Mouse (Mus musculus) limb, embryonic 10.5 days (tissue): ENCODE data around the gene Ptafr. TPM values are rescaled to one million over a fixed set of nuclear protein-coding genes. Genes with fewer than 3 reads are reported as not detected.
A peak's percentile ranks its signal among the peaks of the same experiment; 100 is the strongest.

Source experiments
- DNase-seq: peaks from one replicate; pipeline ENCODE4 v3.0.0-alpha.2; 2017; ENCODE audit warnings: low spot score
- H3K27ac ChIP-seq: fragments of 300-500 bp; sonication (generic); 2 replicates; pipeline ENCODE4 v1.5.1; 2016; ENCODE audit warnings: mild to moderate bottlenecking
- H3K27me3 ChIP-seq: fragments of 300-500 bp; sonication (generic); 2 replicates; pipeline ENCODE4 v1.6.1; 2016; ENCODE audit warnings: low read depth, mild to moderate bottlenecking; ENCODE audit not compliant: poor library complexity, severe bottlenecking
- H3K36me3 ChIP-seq: fragments of 300-500 bp; sonication (generic); 2 replicates; pipeline ENCODE4 v1.6.1; 2016; ENCODE audit warnings: mild to moderate bottlenecking, moderate library complexity
- H3K4me1 ChIP-seq: fragments of 300-500 bp; sonication (generic); 2 replicates; pipeline ENCODE4 v1.6.1; 2016
- H3K4me3 ChIP-seq: fragments of 300-500 bp; sonication (generic); 2 replicates; pipeline ENCODE4 v1.5.1; 2016; ENCODE audit warnings: mild to moderate bottlenecking, moderate library complexity
- H3K9me3 ChIP-seq: fragments of 300-500 bp; sonication (generic); replicated peaks from 2 replicates; pipeline ENCODE4 v1.6.1; 2016; ENCODE audit warnings: mild to moderate bottlenecking
- WGBS: fragments of 180-500 bp; shearing (Covaris S2); methylation state at CpG from one replicate; pipeline ENCODE4 v1.1.7; 2016; 5-methylcytosine and 5-hydroxymethylcytosine counted together
- polyA plus RNA-seq: library from polyadenylated mRNA; unstranded; fragments of >200 nt; fragmentation: Nextera tagmentation; extraction: Ambion mirVana; gene quantifications from 2 replicates; pipeline ENCODE4 v1.2.1, GENCODE M21; 2016

Ptafr gene
- 0.20 and 0.25 TPM in 2 replicates for polyA plus RNA-seq

DNA sequence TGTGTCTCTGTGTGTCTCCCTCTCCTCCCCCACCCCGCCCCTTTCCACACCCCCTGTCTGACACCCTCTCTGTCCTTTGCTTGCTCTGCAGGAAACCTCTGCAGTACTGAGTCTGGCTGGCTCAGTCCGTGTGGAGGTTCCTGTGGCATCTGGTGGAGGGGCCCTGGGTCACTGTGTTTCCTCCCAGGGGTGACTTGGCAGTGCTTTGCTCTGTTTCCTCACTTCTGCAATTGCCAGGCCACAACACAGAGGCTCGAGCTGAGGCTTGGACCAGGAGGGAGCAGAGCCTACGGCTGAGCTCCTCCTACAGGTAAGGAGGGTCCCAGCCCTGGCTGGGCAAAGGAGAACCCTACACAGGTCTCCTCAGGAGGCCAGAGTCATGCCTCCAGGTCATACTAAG is at the start of gene Ptafr:
Gene Ptafr, plus strand, starts transcription at position 103 of the 400 bp plus-strand sequence.
- 0 out of 2 replicates have a peak within 1 kb of the TSS, but pooled peaks have one; percentile 26 for H3K27ac ChIP-seq
- H3K27me3 ChIP-seq, result no peaks in the 10 kb centered on the region
- WGBS, result 28% methylated on average over 4 of the region's 4 CpGs
- no peaks in the 10 kb centered on the region for H3K36me3 ChIP-seq
- peaks cover 7% of the 10 kb centered on the region; the same call in 1 of the 2 replicates for H3K4me1 ChIP-seq
- no peak within 1 kb of the TSS for H3K4me3 ChIP-seq
- H3K9me3 ChIP-seq, result no peaks in the 10 kb centered on the region
- no peak for DNase-seq

DNA sequence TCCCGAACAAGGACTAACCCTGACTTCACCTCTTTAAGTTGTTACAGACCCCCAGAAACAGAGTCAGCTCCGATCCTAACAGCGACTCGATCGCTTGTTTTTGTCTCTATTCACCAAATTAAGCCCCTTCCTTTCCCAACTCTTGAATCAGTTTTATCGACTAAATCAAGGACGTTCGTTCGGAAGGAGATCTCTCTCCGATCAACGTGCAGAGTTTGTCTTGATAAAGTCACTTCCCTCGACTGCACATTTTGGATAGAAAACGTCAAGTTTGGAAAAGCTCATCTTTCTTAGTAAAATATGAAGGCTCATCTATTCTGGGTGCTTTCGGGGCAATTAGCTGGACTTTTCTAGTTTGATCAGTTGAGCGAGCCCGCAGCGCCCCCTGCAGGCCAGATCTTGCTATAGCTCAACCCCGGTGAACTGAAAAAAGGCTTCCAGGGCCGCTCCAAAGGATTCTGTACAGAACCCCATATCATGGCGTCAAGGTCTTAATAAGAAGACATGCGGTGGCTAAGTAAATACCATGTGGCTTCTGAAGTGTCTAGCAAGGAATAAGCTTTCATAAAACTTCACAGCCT is 49.2 kb upstream of the Ptafr start:
- 2% methylated on average over 21 of the region's 21 CpGs for WGBS
- no peaks in the 10 kb centered on the region for H3K36me3 ChIP-seq
- H3K27me3 ChIP-seq, result no peaks in the 10 kb centered on the region
- peak; percentile 93 for DNase-seq
- H3K27ac ChIP-seq, result peak overlapping the region; percentile 78
- H3K4me3 ChIP-seq, result peak overlapping the region; percentile 59
- H3K4me1 ChIP-seq, result peaks cover 20% of the 10 kb centered on the region
- no peaks in the 10 kb centered on the region for H3K9me3 ChIP-seq

DNA sequence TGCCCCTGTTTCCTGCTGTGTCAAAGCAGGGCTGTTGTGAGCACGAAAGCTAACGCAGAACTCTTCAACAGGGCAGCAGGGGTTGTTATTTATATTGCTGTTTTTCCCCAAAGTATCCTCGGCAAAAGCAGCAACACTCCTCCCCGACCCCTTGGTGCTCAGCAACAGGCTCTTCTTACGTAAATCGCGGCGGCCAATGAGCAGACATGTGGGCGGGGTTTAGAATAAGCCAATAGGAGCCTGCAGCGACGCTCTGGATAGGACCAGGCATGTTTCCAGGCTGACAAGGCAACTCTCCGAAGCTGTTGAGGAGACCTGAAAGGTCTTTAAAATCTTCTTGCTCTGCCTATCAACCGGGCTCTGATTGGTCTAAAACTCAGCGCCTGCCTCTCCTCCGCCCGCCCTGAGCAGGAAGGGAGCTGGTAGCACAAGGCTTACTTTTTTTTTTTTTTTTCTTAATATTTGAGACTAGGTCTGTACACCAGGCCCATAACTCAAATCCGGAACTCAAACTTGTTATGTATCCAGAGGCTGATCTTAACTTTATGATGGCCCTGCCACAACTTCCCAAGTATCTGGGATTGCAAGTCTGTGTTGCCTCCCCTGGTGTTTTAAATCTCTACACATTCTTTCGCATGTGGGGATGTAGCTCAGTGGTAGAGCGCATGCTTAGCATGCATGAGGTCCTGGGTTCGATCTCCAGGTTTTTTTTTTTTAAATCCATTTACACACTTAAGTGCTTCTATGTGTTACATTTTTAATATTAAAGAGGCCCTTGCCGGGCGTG is 48.3 kb upstream of the Ptafr start:
- DNase-seq, result peak; percentile 83
- H3K4me1 ChIP-seq, result peaks cover 17% of the 10 kb centered on the region
- no peaks in the 10 kb centered on the region for H3K36me3 ChIP-seq
- H3K9me3 ChIP-seq, result no peaks in the 10 kb centered on the region
- peak overlapping the region; percentile 78 for H3K27ac ChIP-seq
- no peaks in the 10 kb centered on the region for H3K27me3 ChIP-seq
- 22% methylated on average over 22 of the region's 22 CpGs for WGBS
- peak overlapping the region; percentile 59 for H3K4me3 ChIP-seq

DNA sequence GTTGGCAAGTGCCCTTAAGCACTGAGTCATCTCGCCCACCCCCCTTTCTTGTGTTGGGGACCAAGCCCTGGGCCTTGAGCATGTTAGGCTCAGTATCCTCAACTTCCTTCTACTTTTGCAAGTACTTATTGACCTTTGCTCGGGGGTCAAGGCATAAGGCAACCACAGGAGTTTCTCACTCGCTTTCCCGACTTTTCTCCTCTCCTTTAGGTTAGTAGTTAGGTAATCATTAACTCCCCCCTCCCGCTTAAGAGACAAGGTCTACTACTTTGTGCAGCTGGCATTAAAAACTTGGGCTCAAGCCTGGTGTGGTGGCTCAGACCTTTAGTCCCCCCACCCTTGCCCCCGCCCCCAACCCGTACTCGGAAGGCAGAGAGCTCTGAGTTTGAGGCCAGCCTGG is 45.8 kb upstream of the Ptafr start:
- no peak for DNase-seq
- H3K4me3 ChIP-seq, result no peak overlapping the region
- no peaks in the 10 kb centered on the region for H3K36me3 ChIP-seq
- peaks cover 15% of the 10 kb centered on the region for H3K4me1 ChIP-seq
- no peaks in the 10 kb centered on the region for H3K27me3 ChIP-seq
- no peaks in the 10 kb centered on the region for H3K9me3 ChIP-seq
- H3K27ac ChIP-seq, result no peak overlapping the region
- 87% methylated on average over 8 of the region's 8 CpGs for WGBS

DNA sequence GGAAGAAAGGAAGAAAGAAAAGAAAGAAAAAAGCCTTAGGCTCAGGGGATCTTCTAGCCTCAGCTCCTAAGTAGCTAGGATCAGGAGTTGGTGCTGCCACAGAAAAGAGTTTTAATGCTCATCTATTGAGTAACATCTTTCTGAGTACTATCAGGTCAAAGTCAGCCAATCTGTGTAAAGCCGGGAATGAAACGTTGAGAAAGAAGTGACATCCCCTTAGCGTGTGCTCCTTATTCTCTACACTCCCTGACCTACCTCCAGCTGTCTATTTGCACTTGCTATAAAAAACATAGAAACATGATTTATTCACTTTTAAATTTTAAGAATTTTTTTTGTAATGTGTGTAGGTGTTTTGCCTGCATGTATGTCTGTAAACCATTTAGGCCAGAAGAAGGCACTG is 44.7 kb upstream of the Ptafr start:
- H3K27me3 ChIP-seq, result no peaks in the 10 kb centered on the region
- H3K27ac ChIP-seq, result no peak overlapping the region
- H3K36me3 ChIP-seq, result no peaks in the 10 kb centered on the region
- H3K9me3 ChIP-seq, result no peaks in the 10 kb centered on the region
- no peak for DNase-seq
- H3K4me1 ChIP-seq, result peaks cover 6% of the 10 kb centered on the region
- WGBS, result 86% methylated on average over 3 of the region's 3 CpGs
- no peak overlapping the region for H3K4me3 ChIP-seq

DNA sequence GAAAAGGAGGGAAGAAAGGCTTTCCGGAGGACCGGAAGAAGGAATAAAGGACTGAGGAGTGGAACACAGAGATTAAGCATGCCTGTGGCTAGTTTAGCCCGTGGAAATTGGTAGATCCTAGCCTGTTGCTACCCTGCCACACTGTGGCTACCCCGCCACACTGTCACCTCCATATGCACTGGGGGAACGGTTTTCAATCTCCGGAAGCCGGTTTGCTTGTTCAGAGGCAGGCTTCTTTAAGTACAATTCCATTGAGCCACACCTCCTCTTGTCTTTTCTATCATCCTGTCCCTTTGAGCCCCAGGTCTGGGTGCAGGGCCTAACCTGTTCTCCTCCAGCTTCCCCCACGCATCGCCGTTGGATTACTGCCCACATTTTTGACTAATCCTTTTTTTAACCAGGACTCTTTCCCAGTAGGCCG is 39.5 kb upstream of the Ptafr start:
- Histone ChIP-seq H3K36me3 (peaks cover 7% of the 10 kb centered on the region), H3K27me3 (no peaks in the 10 kb centered on the region), H3K4me1 (0 out of 2 replicates have a peak, but pooled peaks cover 4% of the 10 kb centered on the region), H3K4me3 (no peak overlapping the region), H3K27ac (peak overlapping the region; percentile 5), H3K9me3 (no peaks in the 10 kb centered on the region)
- WGBS, result 29% methylated on average over 11 of the region's 11 CpGs
- DNase-seq, result no peak

DNA sequence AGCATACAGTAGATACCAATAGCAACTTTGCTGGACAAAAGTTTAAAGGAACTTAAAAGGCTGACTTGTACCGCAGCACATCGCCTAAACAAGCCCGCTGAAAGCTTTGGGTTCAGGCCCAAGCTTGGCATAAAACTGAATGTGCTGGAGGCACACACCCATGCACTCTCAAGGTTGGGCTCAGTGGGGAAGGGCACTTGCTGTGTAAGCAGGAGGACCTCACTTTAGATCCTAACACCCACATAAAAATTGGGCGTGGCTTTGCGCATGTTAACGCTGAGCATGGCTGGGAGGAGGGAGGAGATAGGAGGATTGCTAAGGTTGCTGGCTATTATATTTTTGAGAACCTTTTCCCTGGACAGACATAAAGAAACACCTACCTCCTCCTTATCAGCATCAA is 39.1 kb upstream of the Ptafr start:
- 57% methylated on average over 6 of the region's 6 CpGs for WGBS
- no peak overlapping the region for H3K4me3 ChIP-seq
- H3K27me3 ChIP-seq, result no peaks in the 10 kb centered on the region
- H3K9me3 ChIP-seq, result no peaks in the 10 kb centered on the region
- H3K36me3 ChIP-seq, result peaks cover 11% of the 10 kb centered on the region
- no peak overlapping the region for H3K27ac ChIP-seq
- no peak for DNase-seq
- 0 out of 2 replicates have a peak, but pooled peaks cover 4% of the 10 kb centered on the region for H3K4me1 ChIP-seq

DNA sequence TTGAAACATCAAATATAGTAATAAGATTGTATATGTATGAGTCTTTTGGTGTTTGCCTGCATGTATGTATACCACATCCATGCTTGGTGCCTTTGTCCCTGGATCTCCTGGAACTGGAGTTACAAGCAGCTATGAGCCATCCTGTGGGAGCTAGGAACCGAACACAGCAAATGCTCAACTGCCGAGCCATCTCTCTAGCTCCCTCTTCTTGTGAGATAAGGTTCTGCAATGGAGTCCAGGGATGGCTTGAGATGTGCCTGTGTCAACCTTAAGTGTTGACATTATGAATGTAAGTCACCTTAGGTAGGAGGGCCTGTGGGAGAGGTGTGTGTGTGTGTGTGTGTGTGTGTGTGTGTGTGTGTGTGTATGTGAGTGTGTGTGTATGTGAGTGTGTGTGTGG is 37.2 kb upstream of the Ptafr start:
- Histone ChIP-seq H3K36me3 (peaks cover 30% of the 10 kb centered on the region), H3K27ac (no peak overlapping the region), H3K9me3 (no peaks in the 10 kb centered on the region), H3K4me3 (no peak overlapping the region), H3K4me1 (0 out of 2 replicates have a peak, but pooled peaks cover 4% of the 10 kb centered on the region), H3K27me3 (no peaks in the 10 kb centered on the region)
- 64% methylated on average over 2 of the region's 2 CpGs for WGBS
- DNase-seq, result no peak

DNA sequence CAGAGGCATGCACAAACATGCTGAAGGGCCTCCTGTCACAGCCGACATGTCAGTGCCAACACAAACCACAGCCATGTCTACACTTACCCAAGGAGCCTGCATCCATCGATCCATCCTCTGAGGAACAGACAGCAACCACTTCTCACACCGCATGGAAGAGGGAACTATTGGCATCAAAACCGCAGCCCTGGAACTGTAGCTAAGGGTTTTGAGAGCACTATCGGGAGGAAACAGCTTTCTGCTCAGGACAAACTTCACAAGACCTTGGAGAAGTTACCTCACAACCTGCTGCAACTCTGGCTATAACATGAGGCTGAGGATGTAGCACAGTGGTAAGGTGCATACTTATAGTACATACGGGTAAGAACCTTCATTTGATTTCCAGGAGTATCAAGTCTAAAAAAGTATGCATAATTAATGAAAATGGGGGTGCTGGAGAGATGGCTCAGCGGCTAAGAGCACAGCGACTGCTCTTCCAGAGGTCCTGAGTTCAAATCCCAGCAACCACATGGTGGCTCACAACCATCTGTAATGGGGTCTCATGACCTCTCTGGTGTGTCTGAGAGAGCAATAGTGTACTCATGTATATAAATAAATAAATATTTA is 35.8 kb upstream of the Ptafr start:
- Histone ChIP-seq H3K27me3 (no peaks in the 10 kb centered on the region), H3K4me1 (peaks cover 14% of the 10 kb centered on the region), H3K27ac (no peak overlapping the region), H3K9me3 (no peaks in the 10 kb centered on the region), H3K4me3 (no peak overlapping the region), H3K36me3 (peaks cover 33% of the 10 kb centered on the region)
- 90% methylated on average over 8 of the region's 8 CpGs for WGBS
- DNase-seq, result no peak

DNA sequence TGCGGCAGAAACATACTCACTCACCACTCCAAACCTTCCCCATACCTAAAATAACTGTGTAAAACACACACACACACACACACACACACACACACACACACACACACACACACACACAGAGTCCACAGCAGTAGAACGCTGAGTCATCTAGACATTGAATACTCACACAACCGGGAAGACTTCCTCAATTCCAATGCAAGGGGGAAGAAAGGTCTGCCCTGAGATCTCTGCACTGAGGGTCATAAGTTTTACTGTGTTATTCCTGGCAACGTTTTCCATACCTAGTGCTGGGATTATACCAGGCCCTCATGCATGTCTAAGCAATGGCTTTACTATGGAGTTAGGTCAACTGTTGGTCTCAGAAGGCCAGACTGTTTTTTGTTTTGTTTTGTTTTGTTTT is 34.5 kb upstream of the Ptafr start:
- WGBS, result 87% methylated on average over 4 of the region's 4 CpGs
- Histone ChIP-seq H3K4me3 (no peak overlapping the region), H3K4me1 (peaks cover 22% of the 10 kb centered on the region), H3K27ac (no peak overlapping the region), H3K9me3 (no peaks in the 10 kb centered on the region), H3K27me3 (no peaks in the 10 kb centered on the region), H3K36me3 (peaks cover 33% of the 10 kb centered on the region)
- no peak for DNase-seq

DNA sequence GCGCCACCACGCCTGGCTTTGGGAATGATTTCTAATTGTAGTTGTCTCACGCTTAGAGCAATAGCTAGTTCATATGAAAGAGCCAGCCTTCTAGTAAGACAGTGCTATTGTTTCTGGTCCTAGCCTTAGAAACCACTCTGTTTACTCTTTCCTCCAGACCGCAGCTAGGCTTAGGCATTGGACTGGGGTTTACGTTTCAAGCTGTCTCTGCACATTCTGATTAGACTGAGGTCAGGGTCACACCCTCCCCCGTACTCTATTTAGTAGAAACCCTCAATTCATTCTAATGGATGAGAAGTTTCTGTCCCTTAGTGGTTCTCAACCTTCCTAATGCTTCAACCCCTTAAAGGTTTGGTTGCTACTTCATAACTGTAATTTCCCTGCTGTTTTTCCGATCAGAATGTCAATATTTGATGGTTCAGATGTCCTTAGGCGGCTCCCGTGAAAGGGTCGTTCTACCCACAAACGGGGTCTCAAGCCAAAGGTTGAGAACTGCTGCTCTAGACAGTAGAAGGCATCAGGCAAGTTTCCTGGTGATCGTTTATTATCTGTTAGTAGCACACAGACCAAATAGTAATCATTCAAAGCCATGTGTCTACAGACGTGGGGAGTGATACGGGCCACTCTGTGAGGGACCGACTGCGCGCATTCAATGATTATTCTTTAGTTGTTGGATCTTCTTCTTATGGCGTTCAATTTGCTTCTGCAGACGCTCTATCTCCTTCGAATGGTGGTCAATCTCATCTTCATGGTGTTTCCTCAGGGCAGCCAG is 33.6 kb upstream of the Ptafr start:
- no peak for DNase-seq
- Histone ChIP-seq H3K27me3 (no peaks in the 10 kb centered on the region), H3K36me3 (peaks cover 33% of the 10 kb centered on the region), H3K4me1 (peaks cover 19% of the 10 kb centered on the region), H3K27ac (no peak overlapping the region), H3K9me3 (no peaks in the 10 kb centered on the region), H3K4me3 (no peak overlapping the region)
- WGBS, result 94% methylated on average over 20 of the region's 20 CpGs

DNA sequence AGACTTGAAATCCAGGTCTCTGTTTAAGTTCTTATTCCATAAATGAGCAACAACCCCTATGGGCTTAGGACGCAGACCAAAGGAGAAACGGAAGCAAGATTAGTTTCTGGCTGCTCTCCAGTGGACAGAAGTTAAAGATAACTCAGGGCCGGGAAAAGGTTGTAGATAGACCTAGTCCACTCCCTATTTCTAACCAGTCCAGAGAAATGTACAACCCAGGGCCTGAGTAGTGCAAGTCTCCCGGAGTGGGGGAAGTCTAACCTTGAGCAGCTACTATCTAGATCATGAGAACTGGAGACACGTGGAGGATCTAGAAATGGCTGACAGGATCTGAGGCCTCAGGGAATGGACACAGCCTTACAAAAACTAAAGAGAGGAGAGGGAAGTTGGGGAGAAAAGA is 31.4 kb upstream of the Ptafr start:
- H3K27ac ChIP-seq, result peak overlapping the region; percentile 97
- no peak for DNase-seq
- 44% methylated on average over 5 of the region's 5 CpGs for WGBS
- H3K36me3 ChIP-seq, result peaks cover 40% of the 10 kb centered on the region
- no peaks in the 10 kb centered on the region for H3K27me3 ChIP-seq
- no peaks in the 10 kb centered on the region for H3K9me3 ChIP-seq
- H3K4me1 ChIP-seq, result peaks cover 33% of the 10 kb centered on the region
- peak overlapping the region; percentile 87 for H3K4me3 ChIP-seq
